Mouse (Mus musculus) hindbrain, embryonic 14.5 days (tissue): ENCODE data around the gene Phox2a. TPM values are rescaled to one million over a fixed set of nuclear protein-coding genes. Genes with fewer than 3 reads are reported as not detected.

Experiments
- ATAC-seq: fragments of 200-750 bp; cut with Nextera tagmentation; 2 replicates; pipeline ENCODE4 v1.8.0; 2017; ENCODE audit warnings: moderate number of reproducible peaks, mild to moderate bottlenecking, moderate TSS enrichment, moderate library complexity; ENCODE audit not compliant: low FRiP score
- DNase-seq: peaks from one replicate; pipeline ENCODE4 v3.0.0-alpha.2; 2015; ENCODE audit warnings: low spot score
- H3K27ac ChIP-seq: fragments of 300-500 bp; sonication (generic); 2 replicates; pipeline ENCODE4 v1.5.1; 2014; ENCODE audit warnings: mild to moderate bottlenecking, moderate library complexity
- H3K27me3 ChIP-seq: fragments of 300-500 bp; sonication (generic); 2 replicates; pipeline ENCODE4 v1.6.1; 2014; ENCODE audit warnings: mild to moderate bottlenecking, low read length, mixed read lengths; ENCODE audit not compliant: control insufficient read depth, insufficient read depth
- H3K36me3 ChIP-seq: fragments of 300-500 bp; sonication (generic); replicated peaks from 2 replicates; pipeline ENCODE4 v1.6.1; 2014; ENCODE audit not compliant: control insufficient read depth, insufficient read depth
- H3K4me1 ChIP-seq: fragments of 300-500 bp; sonication (generic); replicated peaks from 2 replicates; pipeline ENCODE4 v1.6.1; 2014; ENCODE audit warnings: antibody characterized with exemption, low read length, mixed read lengths; ENCODE audit not compliant: control insufficient read depth, insufficient read depth
- H3K4me2 ChIP-seq: fragments of 300-500 bp; sonication (generic); replicated peaks from 2 replicates; pipeline ENCODE4 v1.6.1; 2014; ENCODE audit warnings: mild to moderate bottlenecking, moderate library complexity
- H3K4me3 ChIP-seq: fragments of 300-500 bp; sonication (generic); replicated peaks from 2 replicates; pipeline ENCODE4 v1.5.1; 2014; ENCODE audit warnings: mild to moderate bottlenecking, low read length
- H3K9ac ChIP-seq: fragments of 300-500 bp; sonication (generic); 2 replicates; pipeline ENCODE4 v1.6.1; 2014
- H3K9me3 ChIP-seq: fragments of 300-500 bp; sonication (generic); 2 replicates; pipeline ENCODE4 v1.6.1; 2016; ENCODE audit warnings: low read length; ENCODE audit not compliant: control insufficient read depth
- WGBS: fragments of 180-500 bp; shearing (Covaris S2); extraction: QIAGEN DNeasy Blood & Tissue Kit; methylation state at CpG from one replicate; pipeline ENCODE4 v1.1.7; 2014; 5-methylcytosine and 5-hydroxymethylcytosine counted together
- polyA plus RNA-seq: library from polyadenylated mRNA; unstranded; fragments of >200 nt; fragmentation: Nextera tagmentation; extraction: Ambion mirVana; gene quantifications from 2 replicates; pipeline ENCODE4 v1.2.1, GENCODE M21; 2014

Gene Phox2a
- polyA plus RNA-seq, 1 experiment from 2014 or later: 3.5 TPM

DNA sequence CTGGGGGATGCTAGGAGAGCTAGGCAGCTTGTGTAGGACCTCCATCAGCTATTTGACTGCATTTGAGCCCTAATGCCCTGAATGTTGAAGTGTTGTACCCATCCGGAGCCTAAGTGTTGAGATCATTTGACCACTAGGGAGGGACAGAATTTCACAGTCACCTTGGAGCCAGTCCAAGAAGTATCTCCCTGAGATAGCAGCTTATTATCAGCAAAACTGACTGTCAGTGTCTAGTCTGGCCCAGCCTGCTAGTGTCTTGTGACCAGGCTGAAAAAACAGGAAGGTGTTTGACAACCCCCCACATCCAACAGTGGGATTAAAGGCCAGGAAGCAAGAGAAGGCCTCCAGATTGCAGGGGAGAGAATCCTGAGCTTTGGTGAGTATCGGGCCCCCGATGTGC, 53.2 kb downstream of the Phox2a start:
- Histone ChIP-seq H3K9me3 (no peaks in the 10 kb centered on the region), H3K27ac (no peak overlapping the region), H3K27me3 (no peaks in the 10 kb centered on the region), H3K9ac (no peak overlapping the region), H3K4me3 (no peak overlapping the region), H3K4me1 (no peaks in the 10 kb centered on the region), H3K36me3 (no peaks in the 10 kb centered on the region), H3K4me2 (no peak overlapping the region)
- ATAC-seq (no peak), DNase-seq (no peak)
- WGBS: 89% methylated on average over 3 of the region's 3 CpGs

Other genes starting within 250 kb of the Phox2a start
- gene Art2b, start 232.7 kb upstream of the Phox2a start, polyA plus RNA-seq: not detected in 2 replicates
- 33.0 and 39.8 TPM in 2 replicates for gene Clpb, start 154.7 kb upstream of the Phox2a start, polyA plus RNA-seq
- gene Inppl1, start 19.9 kb downstream of the Phox2a start, polyA plus RNA-seq: 7.8 and 10.5 TPM in 2 replicates
- 1.2 and 3.3 TPM in 2 replicates for gene Folr2, start 38.9 kb downstream of the Phox2a start, polyA plus RNA-seq
- 63.0 and 65.5 TPM in 2 replicates for gene Anapc15, start 45.4 kb downstream of the Phox2a start, polyA plus RNA-seq
- 43.0 and 69.7 TPM in 2 replicates for gene Folr1, start 52.5 kb downstream of the Phox2a start, polyA plus RNA-seq
- gene Lamtor1, start 87.6 kb downstream of the Phox2a start, polyA plus RNA-seq: 135 and 144 TPM in 2 replicates
- 0.21 and 0.33 TPM in 2 replicates for gene Tomt, start 88.0 kb downstream of the Phox2a start, polyA plus RNA-seq
- 12.5 and 15.2 TPM in 2 replicates for gene Lrrc51, start 115.6 kb downstream of the Phox2a start, polyA plus RNA-seq
- 50.0 and 50.8 TPM in 2 replicates for gene Numa1, start 115.8 kb downstream of the Phox2a start, polyA plus RNA-seq
- gene Il18bp, start 200.4 kb downstream of the Phox2a start, polyA plus RNA-seq: 3.0 and 3.5 TPM in 2 replicates
- gene Rnf121, start 247.2 kb downstream of the Phox2a start, polyA plus RNA-seq: 33.1 and 33.4 TPM in 2 replicates
- gene Xndc1, start 247.2 kb downstream of the Phox2a start, polyA plus RNA-seq: 18.4 and 19.0 TPM in 2 replicates
- 1.0 and 1.2 TPM in 2 replicates for gene Xntrpc, start 247.4 kb downstream of the Phox2a start, polyA plus RNA-seq